Mouse (Mus musculus) lung, postnatal 10 days (tissue): ENCODE measurements around the gene Hist1h3f.
A peak's percentile ranks its signal among the peaks of the same experiment; 100 is the strongest.
"Not testable (repeated sequence)": the region's sequence is repeated elsewhere in the genome, so short reads cannot be mapped to it uniquely, and the experiment has no call there.

ENCODE experiments used
- DNase-seq: peaks from one replicate; pipeline ENCODE4 v3.0.0; 2021

Hist1h3f gene

DNA sequence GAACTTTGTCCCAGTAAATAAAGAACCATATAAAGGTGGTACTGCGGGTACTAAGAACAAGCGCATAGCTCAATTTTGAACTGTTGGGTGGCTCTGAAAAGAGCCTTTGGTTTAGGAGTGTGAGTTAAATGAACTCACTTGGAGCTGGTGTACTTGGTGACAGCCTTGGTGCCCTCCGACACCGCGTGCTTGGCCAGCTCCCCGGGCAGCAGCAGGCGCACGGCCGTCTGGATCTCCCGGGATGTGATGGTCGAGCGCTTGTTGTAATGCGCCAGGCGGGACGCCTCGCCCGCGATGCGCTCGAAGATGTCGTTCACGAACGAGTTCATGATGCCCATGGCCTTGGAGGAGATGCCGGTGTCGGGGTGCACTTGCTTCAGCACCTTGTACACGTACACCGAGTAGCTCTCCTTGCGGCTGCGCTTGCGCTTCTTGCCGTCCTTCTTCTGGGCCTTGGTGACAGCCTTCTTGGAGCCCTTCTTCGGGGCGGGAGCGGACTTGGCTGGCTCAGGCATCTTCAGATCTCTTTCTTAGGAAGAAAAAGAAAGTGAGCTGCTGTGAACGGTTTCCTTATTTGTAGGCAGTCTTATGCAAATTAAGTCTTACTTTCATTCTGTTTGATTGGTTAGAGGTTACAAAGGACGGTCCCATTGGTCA, 41.7 kb downstream of the Hist1h3f start:
- peak; percentile 80 for DNase-seq

DNA sequence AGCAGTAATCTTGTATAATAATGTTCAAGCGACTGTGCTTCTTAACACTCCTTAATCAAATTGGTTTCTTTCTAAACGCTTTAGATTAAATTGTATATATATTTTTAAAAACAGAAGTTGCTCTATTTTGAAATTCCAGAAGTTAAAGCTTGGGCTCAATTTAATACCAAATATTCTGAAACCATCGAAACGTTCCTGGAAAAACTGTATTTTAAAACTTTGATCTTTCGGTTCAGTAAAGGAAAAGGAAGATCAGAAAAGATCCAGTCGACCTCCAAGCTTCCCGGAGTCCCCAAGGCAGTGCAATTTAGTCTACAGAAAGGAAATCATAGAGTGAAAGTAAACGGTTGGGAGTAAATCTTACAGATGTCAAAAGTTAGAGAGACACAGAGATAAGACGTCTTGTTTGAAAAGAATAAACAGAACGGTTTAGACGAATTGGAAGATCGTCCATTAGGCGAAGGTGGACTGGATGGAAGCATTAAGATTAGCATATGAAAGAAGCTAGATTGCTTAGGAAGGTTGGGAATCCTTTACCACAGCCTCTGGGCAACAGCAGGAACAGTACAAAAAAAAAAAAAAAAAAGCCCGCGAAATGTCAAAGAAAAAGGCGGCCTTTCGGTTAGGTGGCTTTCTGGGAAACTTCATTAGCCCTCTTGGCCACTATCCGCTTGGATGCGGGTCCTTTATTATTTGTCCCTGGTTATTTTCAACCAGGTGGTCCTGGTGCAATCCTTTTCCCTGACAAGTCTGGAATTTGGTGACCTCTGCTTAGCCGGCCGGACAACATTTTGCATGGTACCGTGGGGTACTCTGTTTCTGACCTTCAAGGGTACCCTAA, 42.5 kb downstream of the Hist1h3f start:
- no peak for DNase-seq

DNA sequence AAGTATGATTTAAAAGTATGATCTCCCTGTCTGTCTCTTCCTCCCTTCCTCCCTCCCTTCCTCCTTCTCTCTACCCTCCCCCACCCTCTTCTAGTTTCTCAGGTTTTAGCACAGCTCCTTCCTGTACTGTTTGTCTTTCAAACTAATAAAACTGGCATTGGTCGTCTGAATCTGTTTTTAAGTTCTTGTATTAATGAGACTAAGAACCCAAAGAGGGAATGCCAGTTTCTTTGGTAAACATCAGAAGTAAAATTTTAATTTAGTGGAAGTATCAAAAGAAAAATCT, 43.0 kb downstream of the Hist1h3f start:
- no peak for DNase-seq

GRCm38 (mm10) chr13:23591206-23591605, 47.4 kb downstream of the Hist1h3f start:
- no peak for DNase-seq

- not testable (repeated sequence) for DNase-seq
Observed at GRCm38 (mm10) chr13:23591886-23592285, 48.0 kb downstream of the Hist1h3f start.

- no peak for DNase-seq
Observed at GRCm38 (mm10) chr13:23592614-23593013, 48.8 kb downstream of the Hist1h3f start.

GRCm38 (mm10) chr13:23593051-23593770, 49.4 kb downstream of the Hist1h3f start:
- DNase-seq = peak; percentile 49
